Mouse (Mus musculus): Measurements from ENCODE around the gene Taar5. TPM values are rescaled to one million over a fixed set of nuclear protein-coding genes. Genes with fewer than 3 reads are reported as not detected.

Gene Taar5
- polyA plus RNA-seq, 1 experiment: not detected

DNA sequence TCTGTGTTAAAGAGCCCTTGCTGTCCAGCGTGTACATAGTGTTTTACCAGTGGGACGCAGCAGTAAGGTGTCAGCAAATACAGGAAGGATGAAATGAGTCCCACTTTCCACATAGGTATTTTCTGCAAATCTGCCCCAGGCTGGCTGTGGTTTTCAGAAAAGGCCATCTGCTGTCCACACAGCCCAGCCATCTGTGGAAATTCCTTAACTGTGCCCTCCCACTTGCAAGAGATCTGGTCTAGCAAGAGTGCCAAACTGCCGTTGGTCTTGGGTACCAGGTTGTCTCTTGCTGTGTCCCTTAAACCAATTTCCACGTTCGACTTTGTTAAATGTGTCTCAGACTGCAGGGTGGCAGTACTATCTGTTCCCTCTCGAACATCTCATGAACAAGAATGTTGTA is 18.8 kb upstream of the Taar5 start:
- WGBS: 75% methylated on average over 6 of the region's 6 CpGs
- no peak for TF ChIP-seq POLR2A (IDR thresholded peaks at IDR 0.05; ENCODE audit: borderline replicate concordance, control insufficient read depth, low read depth, low read length)
- no peak for TF ChIP-seq CTCF (IDR thresholded peaks at IDR 0.05; ENCODE audit: control insufficient read depth, insufficient read depth, low read length)
- Histone ChIP-seq H3K27ac (ENCODE audit: control insufficient read depth, insufficient read depth, low read depth, low read length, poor library complexity) (no peak overlapping the region), H3K4me1 (ENCODE audit: control insufficient read depth, insufficient read depth, low read length) (no peaks in the 10 kb centered on the region), H3K4me3 (replicated peaks; ENCODE audit: control insufficient read depth, low read depth, low read length) (no peak overlapping the region)

DNA sequence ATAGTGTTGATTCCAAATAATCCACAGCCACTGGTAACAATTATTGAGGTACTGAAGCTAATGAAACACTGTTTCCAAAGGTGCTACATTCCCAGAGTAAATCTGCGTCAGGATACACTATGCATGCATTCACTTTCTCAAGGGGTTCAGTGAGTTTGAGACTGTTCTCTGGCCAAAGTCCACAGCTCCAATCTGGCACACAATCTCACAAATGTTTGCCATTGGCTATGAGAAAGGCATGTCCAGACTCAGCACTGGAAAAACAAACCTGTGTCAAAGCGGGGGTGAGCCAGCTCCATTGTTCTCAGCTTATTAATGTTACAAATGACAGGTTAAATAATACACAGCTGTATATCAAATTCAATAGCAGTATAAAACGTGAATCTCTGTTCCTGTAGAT is 11.4 kb upstream of the Taar5 start:
- Histone ChIP-seq H3K27ac (ENCODE audit: control insufficient read depth, insufficient read depth, low read depth, low read length, poor library complexity) (no peak overlapping the region), H3K4me3 (replicated peaks; ENCODE audit: control insufficient read depth, low read depth, low read length) (no peak overlapping the region), H3K4me1 (ENCODE audit: control insufficient read depth, insufficient read depth, low read length) (no peaks in the 10 kb centered on the region)
- TF ChIP-seq CTCF (IDR thresholded peaks at IDR 0.05; ENCODE audit: control insufficient read depth, insufficient read depth, low read length) (no peak), POLR2A (IDR thresholded peaks at IDR 0.05; ENCODE audit: borderline replicate concordance, control insufficient read depth, low read depth, low read length) (no peak)
- WGBS: 73% methylated on average over 3 of the region's 3 CpGs

DNA sequence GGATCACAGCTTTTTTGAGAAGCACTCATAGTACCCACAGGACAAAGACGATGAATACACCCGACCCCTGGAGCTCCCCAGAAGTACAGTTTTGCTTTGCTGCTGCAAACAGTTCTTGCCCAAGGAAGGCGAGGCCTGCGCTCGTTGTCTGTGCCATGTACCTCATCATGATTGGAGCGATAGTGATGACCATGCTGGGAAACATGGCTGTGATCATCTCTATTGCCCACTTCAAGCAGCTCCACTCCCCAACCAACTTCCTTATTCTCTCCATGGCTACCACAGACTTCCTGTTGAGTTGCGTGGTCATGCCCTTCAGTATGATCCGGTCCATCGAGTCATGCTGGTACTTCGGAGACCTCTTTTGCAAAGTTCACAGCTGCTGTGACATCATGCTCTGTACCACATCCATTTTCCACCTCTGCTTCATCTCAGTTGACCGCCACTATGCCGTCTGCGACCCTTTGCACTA is 10.0 kb upstream of the Taar5 start, which contains the start of gene Taar4:
Taar4 (plus strand) TSS at position 51 of the 472 bp plus-strand sequence.
- Histone ChIP-seq H3K4me1 (ENCODE audit: control insufficient read depth, insufficient read depth, low read length) (no peaks in the 10 kb centered on the region), H3K4me3 (replicated peaks; ENCODE audit: control insufficient read depth, low read depth, low read length) (no peak within 1 kb of the TSS), H3K27ac (ENCODE audit: control insufficient read depth, insufficient read depth, low read depth, low read length, poor library complexity) (no peak within 1 kb of the TSS)
- 61% methylated on average over 13 of the region's 13 CpGs for WGBS
- TF ChIP-seq POLR2A (IDR thresholded peaks at IDR 0.05; ENCODE audit: borderline replicate concordance, control insufficient read depth, low read depth, low read length) (no peak), CTCF (IDR thresholded peaks at IDR 0.05; ENCODE audit: control insufficient read depth, insufficient read depth, low read length) (no peak)

- Histone ChIP-seq H3K4me1 (ENCODE audit: control insufficient read depth, insufficient read depth, low read length) (no peaks in the 10 kb centered on the region), H3K4me3 (replicated peaks; ENCODE audit: control insufficient read depth, low read depth, low read length) (no peak overlapping the region), H3K27ac (ENCODE audit: control insufficient read depth, insufficient read depth, low read depth, low read length, poor library complexity) (no peak overlapping the region)
- WGBS: 68% methylated on average over 3 of the region's 3 CpGs
- TF ChIP-seq POLR2A (IDR thresholded peaks at IDR 0.05; ENCODE audit: borderline replicate concordance, control insufficient read depth, low read depth, low read length) (no peak), CTCF (IDR thresholded peaks at IDR 0.05; ENCODE audit: control insufficient read depth, insufficient read depth, low read length) (no peak)
These were observed 7.1 kb upstream of the Taar5 start for GRCm38 (mm10) chr10:23963444-23963843.

DNA sequence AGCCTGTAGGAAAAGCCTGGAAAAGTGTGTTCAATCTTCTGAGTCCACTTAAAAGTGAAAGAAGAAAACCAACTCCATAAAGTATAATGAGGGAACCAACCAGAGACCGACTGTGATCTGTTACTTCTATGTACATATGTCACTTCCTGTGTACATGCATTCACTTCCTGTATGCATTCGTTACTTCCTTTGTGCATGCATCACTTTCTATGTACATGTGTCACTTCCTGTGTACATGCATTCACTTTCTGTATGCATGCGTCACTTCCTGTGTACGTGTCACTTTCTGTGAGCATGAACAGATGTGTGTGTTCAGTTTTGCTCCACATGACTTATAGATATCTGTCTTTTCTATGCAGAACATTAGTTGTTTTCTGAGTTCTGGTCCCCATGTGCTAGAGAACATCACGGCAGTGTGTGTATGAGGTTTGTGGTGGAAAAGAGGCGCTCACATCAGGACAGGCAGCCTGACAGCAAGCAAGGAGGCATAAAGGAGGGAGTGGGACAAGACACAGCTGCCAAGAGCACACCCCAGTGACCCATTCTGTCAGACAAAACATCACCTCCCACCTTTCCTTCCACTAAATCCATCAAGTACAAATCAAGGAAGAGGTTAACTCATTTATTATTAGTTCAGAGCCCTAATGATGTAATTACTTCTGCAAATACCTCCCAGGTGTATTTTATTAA is 5.4 kb upstream of the Taar5 start:
- Histone ChIP-seq H3K27ac (ENCODE audit: control insufficient read depth, insufficient read depth, low read depth, low read length, poor library complexity) (no peak overlapping the region), H3K4me3 (replicated peaks; ENCODE audit: control insufficient read depth, low read depth, low read length) (no peak overlapping the region), H3K4me1 (ENCODE audit: control insufficient read depth, insufficient read depth, low read length) (no peaks in the 10 kb centered on the region)
- TF ChIP-seq POLR2A (IDR thresholded peaks at IDR 0.05; ENCODE audit: borderline replicate concordance, control insufficient read depth, low read depth, low read length) (no peak), CTCF (IDR thresholded peaks at IDR 0.05; ENCODE audit: control insufficient read depth, insufficient read depth, low read length) (no peak)
- 81% methylated on average over 6 of the region's 6 CpGs for WGBS

DNA sequence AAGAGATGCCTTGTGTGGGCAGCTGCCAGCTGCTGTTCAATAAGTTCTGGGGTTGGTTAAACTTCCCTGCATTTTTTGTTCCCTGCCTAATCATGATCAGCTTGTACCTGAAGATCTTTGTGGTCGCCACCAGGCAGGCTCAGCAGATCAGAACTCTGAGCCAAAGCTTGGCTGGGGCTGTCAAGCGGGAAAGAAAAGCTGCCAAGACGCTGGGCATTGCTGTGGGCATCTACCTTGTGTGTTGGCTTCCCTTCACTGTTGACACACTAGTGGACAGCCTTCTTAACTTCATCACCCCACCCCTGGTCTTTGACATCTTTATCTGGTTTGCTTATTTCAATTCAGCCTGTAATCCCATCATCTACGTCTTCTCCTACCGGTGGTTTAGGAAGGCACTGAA is 750 bp downstream of the Taar5 start:
- Histone ChIP-seq H3K4me3 (replicated peaks; ENCODE audit: control insufficient read depth, low read depth, low read length) (no peak overlapping the region), H3K27ac (ENCODE audit: control insufficient read depth, insufficient read depth, low read depth, low read length, poor library complexity) (no peak overlapping the region), H3K4me1 (ENCODE audit: control insufficient read depth, insufficient read depth, low read length) (no peaks in the 10 kb centered on the region)
- TF ChIP-seq POLR2A (IDR thresholded peaks at IDR 0.05; ENCODE audit: borderline replicate concordance, control insufficient read depth, low read depth, low read length) (no peak), CTCF (IDR thresholded peaks at IDR 0.05; ENCODE audit: control insufficient read depth, insufficient read depth, low read length) (no peak)
- 78% methylated on average over 5 of the region's 5 CpGs for WGBS

- Histone ChIP-seq H3K4me1 (ENCODE audit: control insufficient read depth, insufficient read depth, low read length) (no peaks in the 10 kb centered on the region), H3K4me3 (replicated peaks; ENCODE audit: control insufficient read depth, low read depth, low read length) (no peak overlapping the region), H3K27ac (ENCODE audit: control insufficient read depth, insufficient read depth, low read depth, low read length, poor library complexity) (no peak overlapping the region)
- no peak for TF ChIP-seq POLR2A (IDR thresholded peaks at IDR 0.05; ENCODE audit: borderline replicate concordance, control insufficient read depth, low read depth, low read length)
- no peak for TF ChIP-seq CTCF (IDR thresholded peaks at IDR 0.05; ENCODE audit: control insufficient read depth, insufficient read depth, low read length)
- WGBS: 80% methylated on average over 4 of the region's 4 CpGs
These were observed 7.5 kb downstream of the Taar5 start for GRCm38 (mm10) chr10:23977958-23978357.

- no peak for TF ChIP-seq POLR2A (IDR thresholded peaks at IDR 0.05; ENCODE audit: borderline replicate concordance, control insufficient read depth, low read depth, low read length)
- TF ChIP-seq CTCF (IDR thresholded peaks at IDR 0.05; ENCODE audit: control insufficient read depth, insufficient read depth, low read length): peak; percentile 67
- Histone ChIP-seq H3K4me1 (ENCODE audit: control insufficient read depth, insufficient read depth, low read length) (no peaks in the 10 kb centered on the region), H3K4me3 (replicated peaks; ENCODE audit: control insufficient read depth, low read depth, low read length) (no peak overlapping the region), H3K27ac (ENCODE audit: control insufficient read depth, insufficient read depth, low read depth, low read length, poor library complexity) (no peak overlapping the region)
- WGBS: 42% methylated on average over 16 of the region's 16 CpGs
These were observed 8.6 kb downstream of the Taar5 start for GRCm38 (mm10) chr10:23978901-23979705.
